Mouse (Mus musculus) embryonic facial prominence, embryonic 14.5 days (tissue): ENCODE measurements around the gene Polr2f. TPM values are rescaled to one million over a fixed set of nuclear protein-coding genes. Genes with fewer than 3 reads are reported as not detected.

Experiments used
- ATAC-seq: fragments of 200-750 bp; cut with Nextera tagmentation; 2 replicates; pipeline ENCODE4 v1.8.0; 2017; ENCODE audit warnings: low read depth, moderate number of reproducible peaks, moderate TSS enrichment
- DNase-seq: peaks from one replicate; pipeline ENCODE4 v3.0.0-alpha.2; 2015; ENCODE audit warnings: low spot score
- H3K27ac ChIP-seq: fragments of 300-500 bp; sonication (generic); replicated peaks from 2 replicates; pipeline ENCODE4 v1.5.1; 2014; ENCODE audit warnings: low read depth, mild to moderate bottlenecking, low read length, moderate library complexity
- H3K27me3 ChIP-seq: fragments of 300-500 bp; sonication (generic); replicated peaks from 2 replicates; pipeline ENCODE4 v1.6.1; 2014; ENCODE audit warnings: low read length; ENCODE audit not compliant: control insufficient read depth, insufficient read depth
- H3K36me3 ChIP-seq: fragments of 300-500 bp; sonication (generic); 2 replicates; pipeline ENCODE4 v1.6.1; 2014; ENCODE audit warnings: low read length, mixed read lengths; ENCODE audit not compliant: control insufficient read depth, insufficient read depth
- H3K4me1 ChIP-seq: fragments of 300-500 bp; sonication (generic); 2 replicates; pipeline ENCODE4 v1.6.1; 2014; ENCODE audit warnings: antibody characterized with exemption, low read length; ENCODE audit not compliant: control insufficient read depth, insufficient read depth
- H3K4me2 ChIP-seq: fragments of 300-500 bp; sonication (generic); 2 replicates; pipeline ENCODE4 v1.6.1; 2014; ENCODE audit warnings: low read depth, mild to moderate bottlenecking, low read length, moderate library complexity, mixed read lengths
- H3K4me3 ChIP-seq: fragments of 300-500 bp; sonication (generic); 2 replicates; pipeline ENCODE4 v1.5.1; 2014; ENCODE audit warnings: low read depth, mild to moderate bottlenecking, low read length
- H3K9ac ChIP-seq: fragments of 300-500 bp; sonication (generic); 2 replicates; pipeline ENCODE4 v1.6.1; 2014; ENCODE audit warnings: low read depth, mild to moderate bottlenecking, low read length, moderate library complexity, mixed read lengths
- H3K9me3 ChIP-seq: fragments of 300-500 bp; sonication (generic); 2 replicates; pipeline ENCODE4 v1.6.1; 2016; ENCODE audit warnings: low read length; ENCODE audit not compliant: control insufficient read depth
- WGBS: fragments of 180-500 bp; shearing (Covaris S2); extraction: QIAGEN DNeasy Blood & Tissue Kit; methylation state at CpG from one replicate; pipeline ENCODE4 v1.1.7; 2014; 5-methylcytosine and 5-hydroxymethylcytosine counted together
- polyA plus RNA-seq: library from polyadenylated mRNA; unstranded; fragments of >200 nt; fragmentation: Nextera tagmentation; extraction: Ambion mirVana; gene quantifications from 2 replicates; pipeline ENCODE4 v1.2.1, GENCODE M21; 2014

The Polr2f gene
- polyA plus RNA-seq, 1 experiment from 2014 or later: 305 TPM

DNA sequence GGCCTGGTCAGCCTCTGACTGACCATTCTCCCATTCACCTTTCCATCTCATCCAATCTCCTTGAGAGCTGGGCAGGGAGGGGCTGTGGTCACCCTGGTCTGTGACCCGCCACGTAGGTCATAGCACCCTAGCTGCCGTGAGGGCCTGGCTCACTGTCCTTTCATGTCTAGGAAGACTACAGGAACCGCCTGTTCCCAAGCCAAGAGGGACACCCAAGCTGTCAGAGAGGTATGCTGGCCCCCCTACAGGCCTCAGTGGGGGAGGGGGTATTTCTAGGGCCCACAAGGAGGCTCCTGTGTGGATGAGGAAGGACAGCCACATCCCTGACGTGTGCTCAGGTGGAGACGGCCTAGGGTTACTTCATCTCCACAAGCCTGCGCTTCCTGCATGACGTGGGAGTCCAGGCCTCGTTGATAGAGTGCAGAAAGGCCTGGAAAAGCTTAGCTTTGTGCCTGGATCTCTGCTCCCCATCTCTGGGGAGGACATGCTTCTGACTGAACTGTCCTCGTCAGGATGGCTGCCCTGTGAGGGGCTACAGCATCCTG, 16.4 kb upstream of the Polr2f start:
- Histone ChIP-seq H3K4me3 (no peak overlapping the region), H3K36me3 (peaks cover 90% of the 10 kb centered on the region), H3K27ac (no peak overlapping the region), H3K9ac (no peak overlapping the region), H3K4me1 (no peaks in the 10 kb centered on the region), H3K9me3 (no peaks in the 10 kb centered on the region), H3K27me3 (no peaks in the 10 kb centered on the region), H3K4me2 (no peak overlapping the region)
- no peak for ATAC-seq
- DNase-seq: no peak
- WGBS: 81% methylated on average over 10 of the region's 10 CpGs

DNA sequence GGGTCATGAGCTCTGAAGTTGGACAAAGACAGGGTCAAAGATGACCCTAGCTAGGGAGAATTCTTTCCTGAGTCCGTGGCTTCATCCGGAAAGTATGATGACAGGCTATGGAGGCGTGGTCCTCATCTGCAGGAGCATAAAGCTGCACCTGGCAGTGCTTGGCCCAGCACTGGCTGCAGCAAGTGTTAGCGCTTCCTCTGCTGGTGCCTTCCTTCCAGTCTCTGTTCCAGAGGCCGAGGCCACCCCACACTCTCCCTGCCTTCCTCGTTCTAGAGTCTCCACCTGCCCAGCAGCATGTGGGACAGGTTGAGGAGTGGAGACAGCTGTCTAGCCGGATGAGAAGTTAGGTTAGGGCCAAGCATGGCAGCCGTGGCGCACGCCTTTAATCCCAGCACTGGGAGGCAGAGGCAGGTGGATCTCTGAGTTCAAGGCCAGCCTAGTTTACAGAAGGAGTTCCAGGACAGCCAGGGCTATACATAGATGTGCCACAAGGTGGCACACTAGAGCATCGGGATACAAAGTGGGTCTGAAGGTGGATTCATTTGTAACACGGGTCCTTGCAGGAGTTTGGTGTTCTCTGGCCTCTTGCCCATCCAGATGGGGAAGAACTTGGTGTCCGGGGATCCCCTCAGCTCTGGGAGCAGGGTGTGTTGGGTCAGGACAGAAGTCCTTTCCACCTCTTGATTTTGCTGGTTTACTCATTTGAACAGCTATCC, 14.4 kb upstream of the Polr2f start:
- DNase-seq: no peak
- Histone ChIP-seq H3K27me3 (no peaks in the 10 kb centered on the region), H3K4me3 (no peak overlapping the region), H3K9me3 (no peaks in the 10 kb centered on the region), H3K4me1 (no peaks in the 10 kb centered on the region), H3K36me3 (peaks cover 92% of the 10 kb centered on the region), H3K9ac (no peak overlapping the region), H3K4me2 (no peak overlapping the region), H3K27ac (no peak overlapping the region)
- ATAC-seq: no peak
- 81% methylated on average over 13 of the region's 13 CpGs for WGBS

DNA sequence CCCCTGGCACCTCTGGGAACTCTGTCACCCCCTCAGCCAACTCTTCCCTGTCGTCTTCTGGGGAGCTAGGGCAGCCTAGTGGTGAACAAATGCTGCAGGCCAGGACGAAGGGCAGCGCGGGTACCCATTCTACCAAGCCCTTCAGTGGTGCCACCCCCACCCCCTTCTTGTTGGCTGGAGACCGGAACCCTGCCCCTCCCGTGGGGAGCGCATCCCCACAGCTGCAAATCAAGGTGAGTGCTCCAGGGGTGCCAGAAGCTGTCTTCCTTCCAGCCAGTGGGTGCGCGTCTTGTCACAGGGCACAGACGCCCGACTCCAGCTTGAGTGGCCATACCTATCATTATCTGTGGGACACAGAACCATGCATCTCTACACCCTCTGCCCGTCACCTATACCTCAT, 13.7 kb upstream of the Polr2f start:
- Histone ChIP-seq H3K4me2 (no peak overlapping the region), H3K9ac (no peak overlapping the region), H3K4me3 (no peak overlapping the region), H3K9me3 (no peaks in the 10 kb centered on the region), H3K27ac (no peak overlapping the region), H3K36me3 (peaks cover 92% of the 10 kb centered on the region), H3K4me1 (no peaks in the 10 kb centered on the region), H3K27me3 (no peaks in the 10 kb centered on the region)
- WGBS: 95% methylated on average over 12 of the region's 12 CpGs
- ATAC-seq: no peak
- no peak for DNase-seq

DNA sequence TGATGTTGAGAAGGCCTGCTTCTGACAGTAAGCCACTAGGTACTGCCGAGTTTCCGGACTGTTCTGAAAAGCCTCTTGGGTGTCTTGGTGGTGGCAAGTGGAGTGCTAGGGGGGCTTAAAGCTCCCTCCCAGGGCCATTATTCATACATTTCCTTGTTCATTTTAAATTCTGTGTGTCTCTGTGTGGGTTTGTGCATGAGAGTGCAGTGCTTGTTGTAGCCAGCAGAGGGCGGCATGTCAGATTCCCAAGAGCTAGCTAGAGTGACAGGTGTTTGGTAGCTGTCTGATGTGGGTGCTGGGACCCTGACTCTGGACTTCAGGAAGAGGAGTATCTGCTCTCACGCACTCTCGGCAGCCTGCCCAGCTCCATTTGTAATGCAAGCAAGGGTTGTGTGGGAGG, 12.6 kb upstream of the Polr2f start:
- no peaks in the 10 kb centered on the region for H3K9me3 ChIP-seq
- DNase-seq (no peak), ATAC-seq (no peak)
- no peaks in the 10 kb centered on the region for H3K4me1 ChIP-seq
- WGBS: 91% methylated on average over 5 of the region's 5 CpGs
- peaks cover 92% of the 10 kb centered on the region for H3K36me3 ChIP-seq
- no peak overlapping the region for H3K27ac ChIP-seq
- H3K9ac ChIP-seq: no peak overlapping the region
- H3K4me2 ChIP-seq: no peak overlapping the region
- no peak overlapping the region for H3K4me3 ChIP-seq
- H3K27me3 ChIP-seq: no peaks in the 10 kb centered on the region

- ATAC-seq (no peak), DNase-seq (no peak)
- Histone ChIP-seq H3K4me3 (no peak overlapping the region), H3K9ac (no peak overlapping the region), H3K4me1 (no peaks in the 10 kb centered on the region), H3K4me2 (no peak overlapping the region), H3K9me3 (no peaks in the 10 kb centered on the region), H3K27me3 (no peaks in the 10 kb centered on the region), H3K36me3 (peaks cover 95% of the 10 kb centered on the region), H3K27ac (no peak overlapping the region)
- 72% methylated on average over 7 of the region's 7 CpGs for WGBS
These were observed 11.5 kb upstream of the Polr2f start for GRCm38 (mm10) chr15:79129311-79129710.

- no peak for DNase-seq
- Histone ChIP-seq H3K27me3 (no peaks in the 10 kb centered on the region), H3K4me1 (no peaks in the 10 kb centered on the region), H3K4me2 (no peak overlapping the region), H3K27ac (no peak overlapping the region), H3K9ac (no peak overlapping the region), H3K36me3 (peaks cover 85% of the 10 kb centered on the region), H3K9me3 (no peaks in the 10 kb centered on the region), H3K4me3 (no peak overlapping the region)
- 74% methylated on average over 10 of the region's 10 CpGs for WGBS
- no peak for ATAC-seq
These were observed 10.0 kb upstream of the Polr2f start for GRCm38 (mm10) chr15:79130782-79131181.

DNA sequence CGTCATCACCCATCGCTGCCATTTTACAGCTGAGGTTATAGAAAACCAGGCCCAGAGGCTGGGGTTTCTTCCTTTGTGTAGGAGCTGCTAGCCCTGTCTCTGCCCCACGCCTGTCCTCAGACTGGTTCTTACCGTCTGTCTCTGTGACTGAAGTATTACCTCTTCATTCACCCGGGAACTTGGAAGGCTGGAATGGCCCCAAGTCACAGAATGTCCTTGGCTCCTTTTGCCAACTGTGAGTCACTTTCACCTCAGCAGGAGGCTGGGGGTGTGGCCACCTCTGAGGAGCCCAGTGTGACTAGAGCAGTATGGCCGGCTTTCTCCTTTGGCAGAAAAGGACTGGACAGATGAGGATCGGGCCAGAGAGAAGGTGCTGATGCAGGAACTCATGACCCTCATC, 9.4 kb upstream of the Polr2f start:
- H3K27ac ChIP-seq: no peak overlapping the region

GRCm38 (mm10) chr15:79133191-79133661, 7.6 kb upstream of the Polr2f start:
- no peak for DNase-seq

More for the DNA sequence above, 9.4 kb upstream of the Polr2f start:
- Histone ChIP-seq H3K27me3 (no peaks in the 10 kb centered on the region), H3K9me3 (no peaks in the 10 kb centered on the region), H3K4me3 (no peak overlapping the region), H3K9ac (no peak overlapping the region), H3K36me3 (peaks cover 79% of the 10 kb centered on the region), H3K4me2 (no peak overlapping the region), H3K4me1 (no peaks in the 10 kb centered on the region)
- DNase-seq (no peak), ATAC-seq (no peak)
- 73% methylated on average over 7 of the region's 7 CpGs for WGBS

More at GRCm38 (mm10) chr15:79133191-79133661, 7.6 kb upstream of the Polr2f start:
- Histone ChIP-seq H3K4me2 (no peak overlapping the region), H3K4me3 (no peak overlapping the region), H3K4me1 (no peaks in the 10 kb centered on the region), H3K27me3 (no peaks in the 10 kb centered on the region), H3K27ac (no peak overlapping the region), H3K9ac (no peak overlapping the region), H3K36me3 (peaks cover 61% of the 10 kb centered on the region), H3K9me3 (no peaks in the 10 kb centered on the region)
- ATAC-seq: no peak
- 82% methylated on average over 6 of the region's 6 CpGs for WGBS
